Mouse (Mus musculus) embryo, embryonic 10.5 days (tissue): ENCODE measurements around the gene Ptprd.

Source experiments
- DNase-seq: peaks from one replicate; pipeline ENCODE4 v3.0.0-alpha.2; 2015; ENCODE audit warnings: low spot score

Ptprd gene

GRCm38 (mm10) chr4:77558404-77559202 lies 653.2 kb downstream of the Ptprd start:
- peak; percentile 83 for DNase-seq

GRCm38 (mm10) chr4:77555841-77556240 lies 655.9 kb downstream of the Ptprd start:
- DNase-seq, result peak; percentile 48

GRCm38 (mm10) chr4:77537843-77538242 lies 673.9 kb downstream of the Ptprd start:
- no peak for DNase-seq

- no peak for DNase-seq
Observed at GRCm38 (mm10) chr4:77537336-77537735, 674.4 kb downstream of the Ptprd start.

- no peak for DNase-seq
Observed at GRCm38 (mm10) chr4:77535601-77536000, 676.2 kb downstream of the Ptprd start.

GRCm38 (mm10) chr4:77534553-77534952 lies 677.2 kb downstream of the Ptprd start:
- DNase-seq, result no peak

GRCm38 (mm10) chr4:77519166-77519565 lies 692.6 kb downstream of the Ptprd start:
- DNase-seq, result peak; percentile 66

GRCm38 (mm10) chr4:77513914-77514628 lies 697.7 kb downstream of the Ptprd start:
- DNase-seq, result no peak

GRCm38 (mm10) chr4:77513041-77513440 lies 698.7 kb downstream of the Ptprd start:
- no peak for DNase-seq

GRCm38 (mm10) chr4:77454049-77454448 lies 757.7 kb downstream of the Ptprd start:
- DNase-seq, result no peak

- DNase-seq, result no peak
Observed at GRCm38 (mm10) chr4:77399146-77399545, 812.6 kb downstream of the Ptprd start.

GRCm38 (mm10) chr4:77361728-77362127 lies 850.0 kb downstream of the Ptprd start:
- no peak for DNase-seq

GRCm38 (mm10) chr4:77327198-77327597 lies 884.6 kb downstream of the Ptprd start:
- DNase-seq, result no peak

- DNase-seq, result no peak
Observed at GRCm38 (mm10) chr4:77317060-77317680, 894.6 kb downstream of the Ptprd start.

GRCm38 (mm10) chr4:77316644-77317043 lies 895.1 kb downstream of the Ptprd start:
- no peak for DNase-seq

- peak; percentile 15 for DNase-seq
Observed at GRCm38 (mm10) chr4:77310127-77310788, 901.5 kb downstream of the Ptprd start.

- DNase-seq, result no peak
Observed at GRCm38 (mm10) chr4:77283423-77283822, 928.3 kb downstream of the Ptprd start.

- no peak for DNase-seq
Observed at GRCm38 (mm10) chr4:77277913-77278312, 933.8 kb downstream of the Ptprd start.

- DNase-seq, result no peak
Observed at GRCm38 (mm10) chr4:77259972-77260290, 951.8 kb downstream of the Ptprd start.

GRCm38 (mm10) chr4:77259250-77259971 lies 952.4 kb downstream of the Ptprd start:
- DNase-seq, result peak; percentile 14

- no peak for DNase-seq
Observed at GRCm38 (mm10) chr4:77251188-77251587, 960.6 kb downstream of the Ptprd start.

GRCm38 (mm10) chr4:77249801-77250200 lies 962.0 kb downstream of the Ptprd start:
- no peak for DNase-seq
